8 mouse cellular contexts compared by ENCODE assay signal in genomic region chr5:108269811-108270151, GRCm38 (mm10). TPM values are rescaled to one million over a fixed set of nuclear protein-coding genes. Genes with fewer than 3 reads are reported as not detected.
DNase-seq lines count a peak whose midpoint lies in the region; ATAC-seq and TF ChIP-seq lines count a peak whose summit lies in the region.

No protein-coding gene starts in this region.

- no peak for TF ChIP-seq CTCF in E14TG2a.4 (conservative IDR thresholded peaks at IDR 0.05; ENCODE audit: low read length)

- peaks cover 8% of the 10 kb centered on the region; the same call in 1 of the 2 replicates for H3K36me3 ChIP-seq in heart, embryonic 10.5 days
- H3K36me3 ChIP-seq in E14TG2a.4 (ENCODE audit: insufficient read depth, low read length) = peaks cover 34% of the 10 kb centered on the region
- 0 out of 2 replicates have a peak, but pooled peaks cover 11% of the 10 kb centered on the region for H3K36me3 ChIP-seq in forebrain, embryonic 14.5 days (ENCODE audit: control insufficient read depth, insufficient read depth, low read length)
- no peaks in the 10 kb centered on the region for H3K36me3 ChIP-seq in liver, embryonic 16.5 days (ENCODE audit: control insufficient read depth, insufficient read depth)

- peak overlapping the region; percentile 95 for H3K9ac ChIP-seq in forebrain, embryonic 14.5 days (ENCODE audit: low read length)
- H3K9ac ChIP-seq in liver, embryonic 16.5 days (ENCODE audit: low read depth, low read length) = peak overlapping the region; percentile 97

- no peaks in the 10 kb centered on the region for H3K27me3 ChIP-seq in heart, embryonic 10.5 days (ENCODE audit: insufficient read depth, poor library complexity, severe bottlenecking)
- no peaks in the 10 kb centered on the region for H3K27me3 ChIP-seq in E14TG2a.4 (ENCODE audit: insufficient read depth, low read length)
- no peaks in the 10 kb centered on the region for H3K27me3 ChIP-seq in forebrain, embryonic 14.5 days (replicated peaks; ENCODE audit: control insufficient read depth, insufficient read depth, low read length)
- H3K27me3 ChIP-seq in liver, embryonic 16.5 days (ENCODE audit: control insufficient read depth, insufficient read depth, low read depth, low read length) = no peaks in the 10 kb centered on the region

- peaks cover 12% of the 10 kb centered on the region; the same call in 1 of the 2 replicates for H3K4me1 ChIP-seq in heart, embryonic 10.5 days
- peaks cover 26% of the 10 kb centered on the region for H3K4me1 ChIP-seq in E14TG2a.4 (replicated peaks; ENCODE audit: low read depth, low read length)
- peaks cover 21% of the 10 kb centered on the region for H3K4me1 ChIP-seq in forebrain, embryonic 14.5 days (ENCODE audit: control insufficient read depth, insufficient read depth, low read length)
- peaks cover 44% of the 10 kb centered on the region for H3K4me1 ChIP-seq in liver, embryonic 16.5 days (ENCODE audit: control insufficient read depth, low read depth, low read length)

- DNase-seq in heart, embryonic 10.5 days (ENCODE audit: low spot score) = no peak
- no peak for DNase-seq in heart, adult 11 months
- DNase-seq in forebrain, embryonic 14.5 days (ENCODE audit: low spot score) = no peak
- DNase-seq in MN1 (ENCODE audit: low spot score) = no peak
- DNase-seq in thymus, postnatal 25 days = no peak
- DNase-seq in left cerebral cortex, postnatal 36 days (ENCODE audit: low spot score in 2 of 2) = no peak

- H3K4me2 ChIP-seq in forebrain, embryonic 14.5 days (ENCODE audit: low read length) = peak overlapping the region; percentile 97
- peak overlapping the region; percentile 79 for H3K4me2 ChIP-seq in liver, embryonic 16.5 days (ENCODE audit: low read depth, low read length)

- H3K9me3 ChIP-seq in heart, embryonic 10.5 days = no peaks in the 10 kb centered on the region
- H3K9me3 ChIP-seq in E14TG2a.4 (ENCODE audit: low read length) = no peaks in the 10 kb centered on the region
- no peaks in the 10 kb centered on the region for H3K9me3 ChIP-seq in forebrain, embryonic 14.5 days (replicated peaks; ENCODE audit: control insufficient read depth, low read length)
- no peaks in the 10 kb centered on the region for H3K9me3 ChIP-seq in liver, embryonic 16.5 days (replicated peaks; ENCODE audit: control insufficient read depth, low read length)

- H3K4me3 ChIP-seq in heart, embryonic 10.5 days = peak overlapping the region; percentile 92
- H3K4me3 ChIP-seq in E14TG2a.4 (replicated peaks; ENCODE audit: low read length) = peak overlapping the region; percentile 99
- H3K4me3 ChIP-seq in forebrain, embryonic 14.5 days (ENCODE audit: low read depth, low read length) = peak overlapping the region; percentile 89
- peak overlapping the region; percentile 88 for H3K4me3 ChIP-seq in liver, embryonic 16.5 days (ENCODE audit: low read depth, low read length)

- ATAC-seq in forebrain, embryonic 14.5 days = no peak
- ATAC-seq in liver, embryonic 16.5 days (ENCODE audit: low read depth) = no peak

- H3K27ac ChIP-seq in heart, embryonic 10.5 days = peak overlapping the region; percentile 98; the same call in 1 of the 2 replicates
- no peak overlapping the region for H3K27ac ChIP-seq in forebrain, embryonic 14.5 days (ENCODE audit: low read depth, low read length)
- H3K27ac ChIP-seq in liver, embryonic 16.5 days (ENCODE audit: low read length) = peak overlapping the region; percentile 91

- intact Hi-C loops in left cerebral cortex, postnatal 36 days (cut with DNase I) = loop anchor here (5.0 kb wide), 1 partner anchor 282 kb away; the partner anchor contains the start of gene Fam69a

- WGBS in heart, embryonic 10.5 days = 12% methylated on average over 7 of the region's 7 CpGs
- 18% methylated on average over 7 of the region's 7 CpGs for WGBS in forebrain, embryonic 14.5 days
- WGBS in liver, embryonic 16.5 days (ENCODE audit: insufficient replicate concordance) = 3% methylated on average over 7 of the region's 7 CpGs

RNA-seq across cellular contexts. Expression of gene Dr1, which starts 1.1 kb away (rescaled TPM):
- polyA plus RNA-seq in heart, embryonic 10.5 days (2016; fragmentation: Nextera tagmentation; extraction: Ambion mirVana) = 29.3 and 32.9 TPM in 2 replicates
- polyA plus RNA-seq in forebrain, embryonic 14.5 days (2014; fragmentation: Nextera tagmentation; extraction: Ambion mirVana) = 45.4 and 54.1 TPM in 2 replicates
- polyA plus RNA-seq in liver, embryonic 16.5 days (2015; fragmentation: Nextera tagmentation; extraction: Ambion mirVana) = 23.0 and 26.9 TPM in 2 replicates
- 10 to 100 TPM; 32.0 to 32.2 TPM for total RNA-seq in left cerebral cortex, postnatal 36 days (2021)

RNA-seq across cellular contexts. Expression of gene Pigg, which starts 42.6 kb away (rescaled TPM):
- 6.9 and 7.9 TPM in 2 replicates for polyA plus RNA-seq in heart, embryonic 10.5 days (2016; fragmentation: Nextera tagmentation; extraction: Ambion mirVana)
- polyA plus RNA-seq in forebrain, embryonic 14.5 days (2014; fragmentation: Nextera tagmentation; extraction: Ambion mirVana) = 2.3 and 2.5 TPM in 2 replicates
- polyA plus RNA-seq in liver, embryonic 16.5 days (2015; fragmentation: Nextera tagmentation; extraction: Ambion mirVana) = 2.8 and 3.6 TPM in 2 replicates
- 10 to 100 TPM; 10.8 to 13.2 TPM for total RNA-seq in left cerebral cortex, postnatal 36 days (2021)
